Mouse (Mus musculus): ENCODE measurements at regions not wholly inside any gene's neighbourhood (a gene's known extent, or its start where the extent isn't known, plus 50 kb on each side); places are given as distances from the start of the nearest gene placed in this dataset.

DNA sequence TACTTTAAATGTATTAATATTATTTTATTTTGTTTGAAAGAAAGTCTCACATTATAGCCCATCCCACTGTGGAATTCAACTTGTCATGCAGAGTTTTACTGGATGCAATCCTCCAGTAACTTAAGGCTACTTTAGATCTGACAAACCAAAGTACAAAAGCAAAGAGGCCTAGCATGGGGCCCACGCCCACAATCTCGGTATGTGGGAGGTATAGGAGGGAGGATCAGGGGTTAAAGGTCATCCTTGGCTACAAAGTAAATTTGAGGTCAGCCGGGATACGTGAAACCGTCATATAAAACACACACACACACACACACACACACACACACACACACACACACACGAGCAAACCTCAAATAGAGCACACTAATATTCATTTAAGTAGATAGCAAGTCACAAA is 51.3 kb upstream of the Tbl1xr1 start:
- TF ChIP-seq CTCF (IDR thresholded peaks at IDR 0.05; ENCODE audit: low read depth, low read length) (no peak), POLR2A (IDR thresholded peaks at IDR 0.05; ENCODE audit: borderline replicate concordance, low read depth, low read length) (no peak)
